Mouse (Mus musculus): ENCODE measurements at regions not wholly inside any gene's neighbourhood (a gene's known extent, or its start where the extent isn't known, plus 50 kb on each side); places are given as distances from the start of the nearest gene placed in this dataset.

DNA sequence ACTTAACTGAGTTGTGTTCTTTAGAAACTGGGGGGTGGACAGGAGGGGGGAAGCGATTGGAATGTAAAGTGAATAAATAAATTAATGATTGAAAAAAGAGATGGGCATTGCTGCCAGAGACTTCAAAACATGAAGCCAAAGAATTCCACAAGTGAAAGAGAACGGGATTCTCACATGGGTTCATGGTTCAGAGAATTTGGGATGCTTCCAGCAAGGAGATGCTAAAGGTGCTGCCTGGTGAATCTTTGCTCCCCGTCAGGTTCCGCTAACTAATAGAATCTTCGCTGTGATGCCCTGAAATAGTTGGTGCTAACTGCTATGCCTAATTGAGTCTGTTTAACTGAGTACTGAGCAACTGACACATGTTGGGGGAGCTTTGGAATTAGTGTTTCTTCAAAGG is 118.9 kb upstream of the Bet1 start:
- TF ChIP-seq MAFK (IDR thresholded peaks at IDR 0.05; ENCODE audit: insufficient read depth, low read depth, low read length) (no peak), HCFC1 (IDR thresholded peaks at IDR 0.05; ENCODE audit: borderline replicate concordance, insufficient read depth, low read length) (no peak), CHD2 (IDR thresholded peaks at IDR 0.05; ENCODE audit: low read depth, low read length) (no peak), ZC3H11A (IDR thresholded peaks at IDR 0.05; ENCODE audit: borderline replicate concordance, low read depth, low read length) (no peak), ZNF384 (IDR thresholded peaks at IDR 0.05; ENCODE audit: low read depth, low read length) (no peak)
- DNase-seq (ENCODE audit: low read depth, low spot score): no peak
- Histone ChIP-seq H3K9ac (ENCODE audit: insufficient read depth, low read depth, low read length, poor library complexity, severe bottlenecking) (no peak overlapping the region), H3K36me3 (ENCODE audit: control insufficient read depth, insufficient read depth, low read length, poor library complexity, severe bottlenecking) (no peaks in the 10 kb centered on the region), H3K4me1 (ENCODE audit: control insufficient read depth in 2 of 2, insufficient read depth in 2 of 2, low read length in 2 of 2, poor library complexity in 1 of 2) (no peaks in the 10 kb centered on the region), H3K4me3 (ENCODE audit: insufficient read depth in 1 of 2, low read depth in 1 of 2, low read length in 2 of 2, poor library complexity in 1 of 2, severe bottlenecking in 1 of 2) (no peak overlapping the region), H3K27ac (ENCODE audit: insufficient read depth, low read depth, low read length, poor library complexity, severe bottlenecking) (no peak overlapping the region), H3K9me3 (ENCODE audit: control insufficient read depth, insufficient read depth, low read depth, low read length) (no peaks in the 10 kb centered on the region)
- in situ Hi-C loops (cut with MboI; ENCODE audit: low sequenced_read_pairs in 2 of 2, unreplicated experiment in 2 of 2): no loop called here

DNA sequence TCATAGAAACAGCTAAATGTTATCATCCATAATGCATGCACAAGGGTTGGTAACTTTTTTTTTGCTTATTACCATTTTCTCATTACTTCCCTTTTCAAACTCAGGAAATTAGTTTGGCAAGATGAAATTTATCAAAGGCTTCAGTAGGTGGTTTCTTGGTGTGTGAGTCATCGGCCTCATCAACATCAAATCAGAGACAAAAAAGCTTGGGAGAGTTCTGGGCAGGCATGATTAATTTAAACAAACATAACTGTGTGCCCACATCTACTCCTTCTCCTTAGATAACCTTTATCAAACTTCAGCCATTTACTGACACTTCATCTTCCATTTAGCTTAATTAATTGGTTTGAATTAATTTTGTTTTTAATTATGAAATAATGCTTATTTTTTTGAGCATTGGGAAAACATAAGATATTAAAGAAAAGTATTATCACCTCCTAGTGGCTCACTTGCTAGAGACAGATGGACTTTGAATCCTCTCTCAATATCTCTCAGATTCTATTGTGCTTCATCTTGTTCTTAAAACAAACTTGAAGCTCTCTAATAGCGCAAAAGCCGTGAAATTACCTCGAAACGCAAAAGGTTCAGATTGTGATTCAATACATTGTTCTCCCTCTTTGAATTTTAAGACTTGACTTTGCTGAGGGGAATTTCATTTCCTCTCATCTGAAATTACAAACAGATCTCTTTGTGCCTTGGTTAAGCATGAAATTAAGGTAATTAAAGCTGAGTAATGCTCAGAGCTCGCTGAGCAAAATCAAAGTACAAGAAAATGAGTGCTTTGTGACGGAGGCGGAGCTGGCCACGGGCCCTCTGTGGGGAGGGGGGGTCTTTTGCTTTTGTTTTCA is 158.7 kb upstream of the Bet1 start:
- in situ Hi-C loops (cut with MboI; ENCODE audit: low sequenced_read_pairs in 2 of 2, unreplicated experiment in 2 of 2): no loop called here
- no peak overlapping the region for H3K27ac ChIP-seq (ENCODE audit: insufficient read depth, low read depth, low read length, poor library complexity, severe bottlenecking)
- no peaks in the 10 kb centered on the region for H3K36me3 ChIP-seq (ENCODE audit: control insufficient read depth, insufficient read depth, low read length, poor library complexity, severe bottlenecking)
- H3K9ac ChIP-seq (ENCODE audit: insufficient read depth, low read depth, low read length, poor library complexity, severe bottlenecking): no peak overlapping the region
- H3K9me3 ChIP-seq (ENCODE audit: control insufficient read depth, insufficient read depth, low read depth, low read length): no peaks in the 10 kb centered on the region
- H3K4me1 ChIP-seq (ENCODE audit: control insufficient read depth in 2 of 2, insufficient read depth in 2 of 2, low read length in 2 of 2, poor library complexity in 1 of 2): no peaks in the 10 kb centered on the region
- TF ChIP-seq HCFC1 (IDR thresholded peaks at IDR 0.05; ENCODE audit: borderline replicate concordance, insufficient read depth, low read length): no peak
- TF ChIP-seq MAFK (IDR thresholded peaks at IDR 0.05; ENCODE audit: insufficient read depth, low read depth, low read length): no peak
- TF ChIP-seq ZC3H11A (IDR thresholded peaks at IDR 0.05; ENCODE audit: borderline replicate concordance, low read depth, low read length): no peak
- no peak for TF ChIP-seq CHD2 (IDR thresholded peaks at IDR 0.05; ENCODE audit: low read depth, low read length)
- TF ChIP-seq ZNF384 (IDR thresholded peaks at IDR 0.05; ENCODE audit: low read depth, low read length): no peak
- no peak for DNase-seq (ENCODE audit: low read depth, low spot score)
- H3K4me3 ChIP-seq (ENCODE audit: insufficient read depth in 1 of 2, low read depth in 1 of 2, low read length in 2 of 2, poor library complexity in 1 of 2, severe bottlenecking in 1 of 2): no peak overlapping the region

DNA sequence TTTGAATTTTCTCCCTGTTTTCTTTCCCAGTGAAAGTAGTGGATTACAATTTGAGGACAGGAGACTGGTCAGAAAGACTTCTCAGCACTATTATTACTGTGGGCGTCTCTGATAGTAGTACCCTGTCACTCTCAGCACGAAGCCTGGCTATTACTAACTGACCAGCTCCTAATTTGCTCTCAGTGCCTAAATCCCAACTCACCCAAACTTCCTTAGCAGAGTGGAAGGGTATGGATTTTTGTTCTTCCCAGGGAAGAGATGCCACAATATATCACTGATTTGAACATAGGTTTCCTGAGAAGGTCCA is 159.3 kb upstream of the Bet1 start:
- Histone ChIP-seq H3K27ac (ENCODE audit: insufficient read depth, low read depth, low read length, poor library complexity, severe bottlenecking) (no peak overlapping the region), H3K9ac (ENCODE audit: insufficient read depth, low read depth, low read length, poor library complexity, severe bottlenecking) (no peak overlapping the region), H3K4me3 (ENCODE audit: insufficient read depth in 1 of 2, low read depth in 1 of 2, low read length in 2 of 2, poor library complexity in 1 of 2, severe bottlenecking in 1 of 2) (no peak overlapping the region), H3K9me3 (ENCODE audit: control insufficient read depth, insufficient read depth, low read depth, low read length) (no peaks in the 10 kb centered on the region), H3K36me3 (ENCODE audit: control insufficient read depth, insufficient read depth, low read length, poor library complexity, severe bottlenecking) (no peaks in the 10 kb centered on the region), H3K4me1 (ENCODE audit: control insufficient read depth in 2 of 2, insufficient read depth in 2 of 2, low read length in 2 of 2, poor library complexity in 1 of 2) (no peaks in the 10 kb centered on the region)
- in situ Hi-C loops (cut with MboI; ENCODE audit: low sequenced_read_pairs in 2 of 2, unreplicated experiment in 2 of 2): no loop called here
- TF ChIP-seq HCFC1 (IDR thresholded peaks at IDR 0.05; ENCODE audit: borderline replicate concordance, insufficient read depth, low read length) (no peak), MAFK (IDR thresholded peaks at IDR 0.05; ENCODE audit: insufficient read depth, low read depth, low read length) (no peak), ZNF384 (IDR thresholded peaks at IDR 0.05; ENCODE audit: low read depth, low read length) (no peak), CHD2 (IDR thresholded peaks at IDR 0.05; ENCODE audit: low read depth, low read length) (no peak), ZC3H11A (IDR thresholded peaks at IDR 0.05; ENCODE audit: borderline replicate concordance, low read depth, low read length) (no peak)
- DNase-seq (ENCODE audit: low read depth, low spot score): no peak

DNA sequence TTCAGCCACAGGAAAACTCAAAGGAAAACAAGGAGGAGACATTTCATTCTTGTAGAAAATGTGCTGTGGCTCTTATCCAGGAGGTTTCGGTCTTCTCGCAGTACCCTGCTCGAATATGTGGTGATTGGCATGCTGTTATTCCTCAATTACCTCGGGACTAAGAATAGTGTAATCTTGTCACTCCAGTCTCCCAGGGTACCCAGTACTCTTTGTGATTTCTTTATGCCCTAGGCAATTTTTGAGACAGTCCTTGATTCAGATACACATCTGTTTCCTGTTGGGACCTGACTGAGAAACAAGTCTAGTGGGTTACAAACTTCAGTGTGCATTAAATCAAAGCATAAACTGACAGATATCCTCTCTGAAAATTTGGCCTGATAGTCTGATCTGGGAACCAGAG is 189.8 kb upstream of the Bet1 start:
- no peak for TF ChIP-seq MAFK (IDR thresholded peaks at IDR 0.05; ENCODE audit: insufficient read depth, low read depth, low read length)
- TF ChIP-seq HCFC1 (IDR thresholded peaks at IDR 0.05; ENCODE audit: borderline replicate concordance, insufficient read depth, low read length): no peak
- TF ChIP-seq ZC3H11A (IDR thresholded peaks at IDR 0.05; ENCODE audit: borderline replicate concordance, low read depth, low read length): no peak
- no peak for TF ChIP-seq ZNF384 (IDR thresholded peaks at IDR 0.05; ENCODE audit: low read depth, low read length)
- TF ChIP-seq CHD2 (IDR thresholded peaks at IDR 0.05; ENCODE audit: low read depth, low read length): no peak
- no peaks in the 10 kb centered on the region for H3K9me3 ChIP-seq (ENCODE audit: control insufficient read depth, insufficient read depth, low read depth, low read length)
- H3K4me1 ChIP-seq (ENCODE audit: control insufficient read depth in 2 of 2, insufficient read depth in 2 of 2, low read length in 2 of 2, poor library complexity in 1 of 2): no peaks in the 10 kb centered on the region
- DNase-seq (ENCODE audit: low read depth, low spot score): no peak
- H3K36me3 ChIP-seq (ENCODE audit: control insufficient read depth, insufficient read depth, low read length, poor library complexity, severe bottlenecking): no peaks in the 10 kb centered on the region
- no peak overlapping the region for H3K27ac ChIP-seq (ENCODE audit: insufficient read depth, low read depth, low read length, poor library complexity, severe bottlenecking)
- in situ Hi-C loops (cut with MboI; ENCODE audit: low sequenced_read_pairs in 2 of 2, unreplicated experiment in 2 of 2): no loop called here
- H3K9ac ChIP-seq (ENCODE audit: insufficient read depth, low read depth, low read length, poor library complexity, severe bottlenecking): no peak overlapping the region
- H3K4me3 ChIP-seq (ENCODE audit: insufficient read depth in 1 of 2, low read depth in 1 of 2, low read length in 2 of 2, poor library complexity in 1 of 2, severe bottlenecking in 1 of 2): no peak overlapping the region
